Mouse (Mus musculus) neural tube, embryonic 13.5 days (tissue): ENCODE measurements at regions not wholly inside any gene's neighbourhood (a gene's known extent, or its start where the extent isn't known, plus 50 kb on each side); places are given as distances from the start of the nearest gene placed in this dataset.
"Not testable (repeated sequence)": the region's sequence is repeated elsewhere in the genome, so short reads cannot be mapped to it uniquely, and the experiment has no call there.

ENCODE experiments used
- ATAC-seq: fragments of 200-750 bp; cut with Nextera tagmentation; 2 replicates; pipeline ENCODE4 v1.8.0; 2017; ENCODE audit warnings: low read depth, mild to moderate bottlenecking, moderate TSS enrichment, moderate library complexity
- H3K27ac ChIP-seq: fragments of 300-500 bp; sonication (generic); replicated peaks from 2 replicates; pipeline ENCODE4 v1.5.1; 2015; ENCODE audit warnings: moderate library complexity, mild to moderate bottlenecking, inconsistent platforms
- H3K27me3 ChIP-seq: fragments of 300-500 bp; sonication (generic); 2 replicates; pipeline ENCODE4 v1.6.1; 2015; ENCODE audit warnings: mild to moderate bottlenecking, inconsistent platforms
- H3K36me3 ChIP-seq: fragments of 300-500 bp; sonication (generic); 2 replicates; pipeline ENCODE4 v1.6.1; 2015; ENCODE audit warnings: mild to moderate bottlenecking, inconsistent platforms
- H3K4me1 ChIP-seq: fragments of 300-500 bp; sonication (generic); replicated peaks from 2 replicates; pipeline ENCODE4 v1.6.1; 2015; ENCODE audit warnings: inconsistent platforms
- H3K4me2 ChIP-seq: fragments of 300-500 bp; sonication (generic); 2 replicates; pipeline ENCODE4 v1.6.1; 2015; ENCODE audit warnings: inconsistent platforms, mild to moderate bottlenecking, moderate library complexity
- H3K4me3 ChIP-seq: fragments of 300-500 bp; sonication (generic); 2 replicates; pipeline ENCODE4 v1.5.1; 2015; ENCODE audit warnings: mild to moderate bottlenecking, inconsistent platforms
- H3K9ac ChIP-seq: fragments of 300-500 bp; sonication (generic); 2 replicates; pipeline ENCODE4 v1.6.1; 2015; ENCODE audit warnings: moderate library complexity, mild to moderate bottlenecking, inconsistent platforms
- H3K9me3 ChIP-seq: fragments of 300-500 bp; sonication (generic); 2 replicates; pipeline ENCODE4 v1.6.1; 2016; ENCODE audit warnings: inconsistent platforms
- WGBS: fragments of 180-500 bp; shearing (Covaris S2); methylation state at CpG from one replicate; pipeline ENCODE4 v1.1.7; 2015; 5-methylcytosine and 5-hydroxymethylcytosine counted together

- Histone ChIP-seq H3K4me1 (no peaks in the 10 kb centered on the region), H3K27ac (no peak overlapping the region), H3K9ac (no peak overlapping the region), H3K27me3 (no peaks in the 10 kb centered on the region), H3K9me3 (no peaks in the 10 kb centered on the region), H3K36me3 (no peaks in the 10 kb centered on the region), H3K4me2 (no peak overlapping the region), H3K4me3 (no peak overlapping the region)
- ATAC-seq, result no peak
Observed at GRCm38 (mm10) chr10:123919054-123919453, 655.3 kb downstream of the Fam19a2 start.

- Histone ChIP-seq H3K4me1 (no peaks in the 10 kb centered on the region), H3K27me3 (no peaks in the 10 kb centered on the region), H3K4me2 (no peak overlapping the region), H3K9ac (no peak overlapping the region), H3K9me3 (no peaks in the 10 kb centered on the region), H3K4me3 (no peak overlapping the region), H3K27ac (no peak overlapping the region), H3K36me3 (no peaks in the 10 kb centered on the region)
- no peak for ATAC-seq
- WGBS, result 87% methylated on average over 1 of the region's 1 CpGs
Observed at GRCm38 (mm10) chr10:123929955-123930354, 666.2 kb downstream of the Fam19a2 start.

- not testable (repeated sequence) for H3K36me3 ChIP-seq, H3K4me1 ChIP-seq, H3K4me3 ChIP-seq, H3K9me3 ChIP-seq, H3K4me2 ChIP-seq, H3K27me3 ChIP-seq, H3K27ac ChIP-seq, H3K9ac ChIP-seq, ATAC-seq
- WGBS, result 74% methylated on average over 4 of the region's 4 CpGs
Observed at GRCm38 (mm10) chr10:123938732-123939131, 674.9 kb downstream of the Fam19a2 start.
